Mouse (Mus musculus): ENCODE measurements around the gene Misp. TPM values are rescaled to one million over a fixed set of nuclear protein-coding genes. Genes with fewer than 3 reads are reported as not detected.

Gene Misp
- polyA plus RNA-seq, 1 experiment from 2014 or later: 10.6 TPM

DNA sequence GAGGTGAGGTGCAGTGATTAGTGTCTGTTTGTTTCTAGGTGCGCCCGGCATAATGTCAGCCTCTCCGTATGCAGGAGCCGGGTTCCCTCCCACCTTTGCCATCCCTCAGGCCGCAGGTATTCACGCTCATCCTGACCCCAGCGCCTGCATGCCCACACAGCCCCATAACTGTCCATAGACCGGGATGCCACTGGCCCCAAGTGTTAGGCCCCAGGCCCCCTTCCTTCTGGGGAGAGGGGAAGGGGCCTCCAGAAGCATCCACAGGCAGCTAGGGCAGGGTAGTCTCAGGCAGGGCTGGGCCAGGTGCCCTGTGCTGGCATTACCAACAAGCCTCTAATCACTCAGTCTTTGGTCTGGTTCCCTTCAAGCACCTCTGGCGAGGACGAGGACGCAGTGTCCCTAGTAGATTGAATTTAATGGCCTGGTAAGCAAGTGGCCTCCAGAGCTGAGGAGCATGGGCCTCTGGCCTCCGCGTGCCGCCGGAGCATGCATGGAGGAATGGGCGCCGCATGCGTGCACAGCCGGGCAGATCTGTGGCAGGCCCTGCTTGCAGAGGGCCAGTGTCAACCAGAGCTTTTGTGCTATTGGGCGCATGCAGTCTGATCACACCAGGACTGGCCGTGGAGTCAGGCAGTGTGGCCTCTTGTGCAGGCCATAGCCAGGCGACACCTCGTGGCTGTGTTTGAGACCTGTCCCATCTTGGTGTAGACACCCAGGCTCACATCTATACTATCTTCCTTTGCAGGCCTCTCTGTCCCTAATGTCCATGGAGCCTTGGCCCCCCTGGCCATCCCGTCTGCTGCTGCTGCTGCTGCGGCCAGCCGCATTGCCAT is 39.5 kb downstream of the Misp start:
- Histone ChIP-seq H3K4me2 (ENCODE audit: low read depth, low read length) (no peak overlapping the region), H3K27me3 (ENCODE audit: control insufficient read depth, insufficient read depth, low read depth, low read length) (no peaks in the 10 kb centered on the region), H3K9me3 (ENCODE audit: control insufficient read depth, low read length) (no peaks in the 10 kb centered on the region), H3K4me3 (ENCODE audit: low read length) (no peak overlapping the region), H3K4me1 (replicated peaks; ENCODE audit: control insufficient read depth, insufficient read depth, low read length) (peaks cover 26% of the 10 kb centered on the region), H3K27ac (ENCODE audit: low read length) (no peak overlapping the region), H3K36me3 (ENCODE audit: control insufficient read depth, insufficient read depth, low read length) (peaks cover 60% of the 10 kb centered on the region), H3K9ac (ENCODE audit: low read length) (no peak overlapping the region)
- whole genome bisulfite sequencing: 89% methylated on average over 26 of the region's 26 CpGs
- ATAC-seq (ENCODE audit: low read depth): no peak

DNA sequence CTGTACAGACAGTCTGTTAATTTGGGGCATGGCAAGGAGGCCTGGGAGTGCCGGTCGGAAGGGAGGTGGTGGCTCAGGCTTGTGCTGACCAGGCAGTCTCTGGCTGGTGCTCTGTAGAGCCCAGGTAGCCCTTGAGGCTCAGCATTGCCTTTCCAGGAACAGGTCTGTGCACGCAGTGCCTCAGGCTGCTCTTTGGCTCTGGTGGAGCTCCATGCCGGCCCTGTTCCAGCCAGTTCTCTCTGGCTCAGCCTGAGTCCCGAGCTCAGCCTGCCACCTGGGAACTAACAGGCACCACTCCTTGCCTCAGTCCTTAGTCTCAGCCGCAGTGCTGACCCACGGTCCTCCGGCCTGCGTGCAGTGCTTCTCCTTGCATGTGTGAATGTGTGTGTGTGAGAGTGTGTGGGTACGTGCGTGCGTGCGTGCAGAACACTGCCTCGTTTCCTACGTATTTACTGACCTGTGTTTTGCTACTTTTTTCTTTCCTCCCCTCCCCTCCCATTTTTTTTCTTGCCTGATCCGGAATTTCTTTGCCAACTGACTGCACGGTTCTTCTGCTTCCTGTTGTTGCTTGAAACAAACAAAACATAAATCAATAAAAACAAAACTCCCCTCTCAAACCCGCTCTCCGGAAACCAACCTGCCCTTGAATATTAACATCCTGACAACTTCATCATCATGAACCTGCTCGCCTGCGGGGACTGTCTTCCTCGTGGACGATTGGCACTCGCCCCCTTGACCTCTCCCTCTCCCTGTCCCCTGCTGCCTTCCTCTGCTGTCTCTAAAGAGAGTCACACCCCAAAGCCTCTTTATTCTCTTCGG is 40.6 kb downstream of the Misp start:
- Histone ChIP-seq H3K9me3 (ENCODE audit: control insufficient read depth, low read length) (no peaks in the 10 kb centered on the region), H3K36me3 (ENCODE audit: control insufficient read depth, insufficient read depth, low read length) (peaks cover 60% of the 10 kb centered on the region), H3K27ac (ENCODE audit: low read length) (no peak overlapping the region), H3K4me3 (ENCODE audit: low read length) (no peak overlapping the region), H3K4me1 (replicated peaks; ENCODE audit: control insufficient read depth, insufficient read depth, low read length) (peaks cover 25% of the 10 kb centered on the region), H3K27me3 (ENCODE audit: control insufficient read depth, insufficient read depth, low read depth, low read length) (no peaks in the 10 kb centered on the region), H3K9ac (ENCODE audit: low read length) (0 out of 2 replicates have a peak overlapping the region, but pooled peaks have one; percentile 18), H3K4me2 (ENCODE audit: low read depth, low read length) (no peak overlapping the region)
- WGBS: 64% methylated on average over 25 of the region's 25 CpGs
- ATAC-seq (ENCODE audit: low read depth): no peak

DNA sequence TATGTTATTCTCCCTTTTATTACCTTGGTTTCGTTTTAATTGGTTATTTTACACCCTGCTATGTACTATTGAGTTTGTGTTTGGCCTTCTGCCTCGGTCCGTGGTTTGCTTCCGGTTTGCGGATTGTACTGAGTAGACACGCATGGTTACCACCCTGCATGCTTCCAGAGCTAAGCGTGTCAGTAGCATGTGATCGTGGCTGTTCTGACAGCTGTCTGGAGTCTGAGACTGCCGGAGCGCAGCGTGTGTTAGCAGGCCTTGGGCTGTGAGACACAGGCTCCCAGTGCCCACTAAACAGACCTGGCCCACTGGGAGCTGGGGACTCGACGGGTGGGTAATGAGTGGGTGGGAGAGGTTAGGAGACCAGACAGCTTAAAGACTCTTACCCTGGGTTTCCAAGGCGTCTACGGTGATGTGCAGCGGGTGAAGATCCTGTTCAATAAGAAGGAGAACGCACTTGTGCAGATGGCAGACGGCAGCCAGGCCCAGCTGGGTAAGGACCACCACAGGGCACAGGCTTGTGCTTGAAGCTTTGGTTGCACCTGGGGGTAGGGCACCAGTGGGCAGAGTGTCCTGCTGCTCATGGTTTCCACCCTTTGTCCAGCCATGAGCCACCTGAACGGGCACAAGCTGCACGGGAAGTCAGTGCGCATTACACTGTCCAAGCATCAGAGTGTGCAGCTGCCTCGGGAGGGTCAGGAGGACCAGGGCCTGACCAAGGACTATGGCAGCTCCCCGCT is 41.4 kb downstream of the Misp start:
- Histone ChIP-seq H3K4me2 (ENCODE audit: low read depth, low read length) (no peak overlapping the region), H3K9me3 (ENCODE audit: control insufficient read depth, low read length) (no peaks in the 10 kb centered on the region), H3K4me1 (replicated peaks; ENCODE audit: control insufficient read depth, insufficient read depth, low read length) (peaks cover 17% of the 10 kb centered on the region), H3K9ac (ENCODE audit: low read length) (no peak overlapping the region), H3K27ac (ENCODE audit: low read length) (no peak overlapping the region), H3K36me3 (ENCODE audit: control insufficient read depth, insufficient read depth, low read length) (peaks cover 56% of the 10 kb centered on the region), H3K4me3 (ENCODE audit: low read length) (no peak overlapping the region), H3K27me3 (ENCODE audit: control insufficient read depth, insufficient read depth, low read depth, low read length) (no peaks in the 10 kb centered on the region)
- WGBS: 82% methylated on average over 23 of the region's 23 CpGs
- ATAC-seq (ENCODE audit: low read depth): no peak

DNA sequence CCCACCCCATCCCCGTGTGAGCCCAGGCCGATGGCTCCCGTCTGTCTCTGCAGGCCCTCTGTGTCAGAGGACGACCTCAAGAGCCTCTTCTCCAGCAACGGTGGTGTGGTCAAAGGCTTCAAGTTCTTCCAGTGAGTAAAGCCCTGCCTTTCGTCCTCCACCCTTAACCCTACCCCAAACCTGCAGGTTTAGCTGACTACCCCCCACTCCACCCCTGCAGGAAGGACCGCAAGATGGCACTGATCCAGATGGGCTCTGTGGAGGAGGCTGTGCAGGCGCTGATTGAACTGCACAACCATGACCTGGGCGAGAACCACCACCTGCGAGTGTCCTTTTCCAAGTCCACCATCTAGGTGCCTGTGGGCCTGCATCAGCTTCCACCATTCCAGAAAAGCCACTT is 42.1 kb downstream of the Misp start:
- Histone ChIP-seq H3K27ac (ENCODE audit: low read length) (no peak overlapping the region), H3K27me3 (ENCODE audit: control insufficient read depth, insufficient read depth, low read depth, low read length) (no peaks in the 10 kb centered on the region), H3K4me3 (ENCODE audit: low read length) (no peak overlapping the region), H3K9ac (ENCODE audit: low read length) (no peak overlapping the region), H3K4me2 (ENCODE audit: low read depth, low read length) (no peak overlapping the region), H3K36me3 (ENCODE audit: control insufficient read depth, insufficient read depth, low read length) (peaks cover 54% of the 10 kb centered on the region), H3K9me3 (ENCODE audit: control insufficient read depth, low read length) (no peaks in the 10 kb centered on the region), H3K4me1 (replicated peaks; ENCODE audit: control insufficient read depth, insufficient read depth, low read length) (peaks cover 10% of the 10 kb centered on the region)
- ATAC-seq (ENCODE audit: low read depth): no peak
- 58% methylated on average over 10 of the region's 10 CpGs for WGBS

DNA sequence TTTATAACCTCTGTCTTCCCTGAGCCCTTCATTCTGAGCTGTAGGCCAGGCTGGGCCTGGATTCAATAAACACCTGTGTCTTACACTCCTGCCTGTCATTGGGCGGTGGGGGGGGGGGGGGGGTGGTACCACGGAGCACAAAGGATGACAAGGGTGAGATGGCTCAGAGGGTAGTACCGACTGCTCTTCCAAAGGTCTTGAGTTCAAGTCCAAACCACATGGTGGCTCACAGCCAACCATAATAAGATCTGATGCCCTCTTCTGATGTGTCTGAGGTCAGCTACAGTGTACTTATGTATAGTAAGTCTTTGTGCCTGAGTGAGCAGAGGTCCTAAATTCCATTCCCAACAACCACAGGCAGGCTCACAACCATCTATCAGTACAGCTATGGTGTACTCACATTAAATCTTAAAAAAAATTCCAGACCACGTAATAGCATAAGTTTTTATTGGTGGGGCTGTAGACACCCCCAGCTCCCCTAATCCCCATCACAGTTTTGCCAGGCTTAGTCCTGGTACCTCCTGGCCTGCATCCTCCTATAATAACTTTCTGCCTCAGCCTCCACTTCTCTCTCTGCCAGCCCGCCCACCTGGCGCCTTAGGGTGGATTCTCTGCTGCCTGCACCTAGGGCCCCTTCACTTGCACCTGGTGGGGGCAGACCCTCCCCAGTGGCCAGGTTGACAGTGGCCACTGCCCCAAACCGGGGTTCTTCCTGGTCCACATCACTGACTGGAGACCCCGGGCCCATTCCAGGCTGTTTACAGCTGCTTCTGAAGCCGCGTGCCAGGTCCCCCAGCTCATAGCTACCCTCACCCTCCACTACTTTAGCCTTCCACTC is 43.8 kb downstream of the Misp start:
- Histone ChIP-seq H3K9ac (ENCODE audit: low read length) (no peak overlapping the region), H3K4me2 (ENCODE audit: low read depth, low read length) (no peak overlapping the region), H3K36me3 (ENCODE audit: control insufficient read depth, insufficient read depth, low read length) (peaks cover 47% of the 10 kb centered on the region), H3K27ac (ENCODE audit: low read length) (no peak overlapping the region), H3K4me1 (replicated peaks; ENCODE audit: control insufficient read depth, insufficient read depth, low read length) (no peaks in the 10 kb centered on the region; the same call in 1 of the 2 replicates), H3K27me3 (ENCODE audit: control insufficient read depth, insufficient read depth, low read depth, low read length) (no peaks in the 10 kb centered on the region), H3K9me3 (ENCODE audit: control insufficient read depth, low read length) (no peaks in the 10 kb centered on the region), H3K4me3 (ENCODE audit: low read length) (no peak overlapping the region)
- ATAC-seq (ENCODE audit: low read depth): peak; percentile 4; the same call in 1 of the 2 replicates
- 49% methylated on average over 10 of the region's 10 CpGs for whole genome bisulfite sequencing

DNA sequence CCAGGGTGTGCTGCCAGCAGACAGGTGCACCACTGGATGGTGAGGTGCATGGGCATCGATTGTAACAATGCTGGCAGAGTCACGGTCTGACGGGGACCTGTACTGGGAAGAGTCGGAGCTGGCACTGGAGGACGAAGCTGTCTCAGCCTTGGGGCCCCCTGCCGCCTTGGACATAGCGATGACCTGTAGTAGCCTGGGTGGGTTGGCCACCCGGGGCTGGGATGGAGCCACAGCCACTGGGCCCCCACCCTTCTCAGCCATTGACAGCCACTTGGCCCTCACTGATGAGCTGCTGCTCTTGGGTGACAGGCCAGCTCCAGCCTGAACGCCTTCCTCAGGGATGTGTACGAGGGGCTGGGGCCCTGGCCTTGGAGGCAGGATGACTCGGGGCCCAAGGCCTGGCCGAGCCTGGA is 44.4 kb downstream of the Misp start:
- 44% methylated on average over 12 of the region's 12 CpGs for WGBS
- 0 out of 2 replicates have a peak overlapping the region, but pooled peaks have one; percentile 7 for H3K9ac ChIP-seq (ENCODE audit: low read length)
- no peaks in the 10 kb centered on the region for H3K9me3 ChIP-seq (ENCODE audit: control insufficient read depth, low read length)
- no peak overlapping the region for H3K27ac ChIP-seq (ENCODE audit: low read length)
- H3K4me3 ChIP-seq (ENCODE audit: low read length): no peak overlapping the region
- H3K27me3 ChIP-seq (ENCODE audit: control insufficient read depth, insufficient read depth, low read depth, low read length): no peaks in the 10 kb centered on the region
- ATAC-seq (ENCODE audit: low read depth): peak; percentile 16; the same call in 1 of the 2 replicates
- H3K4me2 ChIP-seq (ENCODE audit: low read depth, low read length): no peak overlapping the region
- H3K36me3 ChIP-seq (ENCODE audit: control insufficient read depth, insufficient read depth, low read length): peaks cover 41% of the 10 kb centered on the region
- no peaks in the 10 kb centered on the region; the same call in 1 of the 2 replicates for H3K4me1 ChIP-seq (replicated peaks; ENCODE audit: control insufficient read depth, insufficient read depth, low read length)

DNA sequence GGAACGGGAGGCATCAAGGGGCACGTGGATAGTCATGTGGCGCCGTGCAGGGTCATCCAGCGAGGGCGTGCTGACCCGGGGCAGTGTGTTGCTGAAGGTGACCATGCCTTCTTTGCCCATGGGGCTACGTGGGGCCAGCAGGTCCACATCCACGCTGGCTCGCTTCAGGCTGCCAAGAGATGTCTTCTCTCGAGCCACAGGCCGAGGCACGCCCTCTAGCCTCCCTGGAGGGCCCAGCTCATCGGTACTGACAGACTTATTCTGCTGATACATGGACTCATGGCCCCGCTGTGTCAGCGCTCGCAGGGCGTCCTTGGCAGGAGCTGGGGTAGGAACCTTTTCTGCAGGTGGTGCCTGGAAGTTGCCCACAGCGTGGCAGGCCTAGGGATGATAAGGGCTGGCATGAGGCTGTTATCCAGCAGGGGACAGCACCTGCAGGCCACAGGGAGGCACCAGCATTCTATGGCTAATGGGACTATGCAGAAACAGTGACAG is 45.1 kb downstream of the Misp start:
- no peak overlapping the region for H3K27ac ChIP-seq (ENCODE audit: low read length)
- H3K4me1 ChIP-seq (replicated peaks; ENCODE audit: control insufficient read depth, insufficient read depth, low read length): no peaks in the 10 kb centered on the region
- H3K9me3 ChIP-seq (ENCODE audit: control insufficient read depth, low read length): no peaks in the 10 kb centered on the region
- 61% methylated on average over 19 of the region's 19 CpGs for WGBS
- peaks cover 35% of the 10 kb centered on the region for H3K36me3 ChIP-seq (ENCODE audit: control insufficient read depth, insufficient read depth, low read length)
- no peak overlapping the region for H3K9ac ChIP-seq (ENCODE audit: low read length)
- H3K27me3 ChIP-seq (ENCODE audit: control insufficient read depth, insufficient read depth, low read depth, low read length): no peaks in the 10 kb centered on the region
- H3K4me3 ChIP-seq (ENCODE audit: low read length): no peak overlapping the region
- H3K4me2 ChIP-seq (ENCODE audit: low read depth, low read length): no peak overlapping the region
- 0 out of 2 replicates have a peak, but pooled peaks have one; percentile 9 for ATAC-seq (ENCODE audit: low read depth)

DNA sequence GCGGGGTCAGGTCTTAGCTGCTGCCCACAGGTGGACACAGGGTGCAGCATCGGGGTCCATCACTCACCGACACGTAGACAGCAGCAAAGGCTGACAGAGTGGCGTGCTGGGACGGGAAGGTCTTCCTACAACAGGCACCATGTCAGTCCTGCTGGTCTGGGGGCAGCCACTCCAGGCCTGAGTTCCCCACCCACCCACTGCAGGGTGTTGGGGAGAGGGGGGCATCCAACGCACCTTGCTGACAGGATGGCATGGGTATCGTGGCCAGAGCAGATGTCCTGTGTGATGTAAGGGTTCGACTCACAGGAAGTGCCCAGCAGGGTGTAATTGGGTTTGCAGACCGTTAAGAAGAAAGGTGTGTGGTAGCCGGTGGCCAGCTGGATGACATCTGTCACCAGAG is 45.8 kb downstream of the Misp start:
- Histone ChIP-seq H3K4me2 (ENCODE audit: low read depth, low read length) (no peak overlapping the region), H3K27me3 (ENCODE audit: control insufficient read depth, insufficient read depth, low read depth, low read length) (no peaks in the 10 kb centered on the region), H3K9ac (ENCODE audit: low read length) (no peak overlapping the region), H3K36me3 (ENCODE audit: control insufficient read depth, insufficient read depth, low read length) (peaks cover 27% of the 10 kb centered on the region), H3K27ac (ENCODE audit: low read length) (no peak overlapping the region), H3K4me3 (ENCODE audit: low read length) (no peak overlapping the region), H3K4me1 (replicated peaks; ENCODE audit: control insufficient read depth, insufficient read depth, low read length) (no peaks in the 10 kb centered on the region), H3K9me3 (ENCODE audit: control insufficient read depth, low read length) (no peaks in the 10 kb centered on the region)
- no peak for ATAC-seq (ENCODE audit: low read depth)
- 74% methylated on average over 11 of the region's 11 CpGs for WGBS

All from lung, embryonic 16.5 days (tissue).